Mouse (Mus musculus): ENCODE measurements around the gene Cep41.

The Cep41 gene

DNA sequence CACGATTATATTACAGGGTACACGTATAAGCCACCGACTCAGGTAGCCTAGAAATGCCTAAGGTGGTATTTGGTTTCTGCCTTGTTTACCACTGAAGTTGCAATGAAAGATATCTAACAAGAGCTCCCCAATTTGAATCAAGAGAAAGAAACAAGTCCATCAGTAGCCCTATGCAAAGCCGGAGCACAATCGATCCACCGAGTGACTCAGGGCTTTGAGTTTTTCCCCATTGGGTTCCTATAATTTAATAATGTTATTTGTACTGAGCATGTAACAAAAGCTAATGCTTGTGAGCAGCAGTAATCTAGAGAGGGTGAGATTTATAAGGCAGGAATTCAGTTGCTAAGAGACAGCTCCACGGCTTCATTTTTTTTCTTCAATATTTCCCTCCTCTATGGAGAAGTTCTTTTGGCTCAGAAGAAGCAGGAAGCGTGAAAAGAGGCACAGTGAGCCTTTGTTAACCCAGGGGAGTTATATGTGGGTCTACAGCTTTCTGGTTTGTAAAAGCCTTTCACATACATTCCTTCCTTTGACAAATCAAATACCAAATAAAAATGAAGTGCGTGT is 18.8 kb downstream of the Cep41 start:
- no peak for DNase-seq (ENCODE audit: low spot score in 2 of 2)

DNA sequence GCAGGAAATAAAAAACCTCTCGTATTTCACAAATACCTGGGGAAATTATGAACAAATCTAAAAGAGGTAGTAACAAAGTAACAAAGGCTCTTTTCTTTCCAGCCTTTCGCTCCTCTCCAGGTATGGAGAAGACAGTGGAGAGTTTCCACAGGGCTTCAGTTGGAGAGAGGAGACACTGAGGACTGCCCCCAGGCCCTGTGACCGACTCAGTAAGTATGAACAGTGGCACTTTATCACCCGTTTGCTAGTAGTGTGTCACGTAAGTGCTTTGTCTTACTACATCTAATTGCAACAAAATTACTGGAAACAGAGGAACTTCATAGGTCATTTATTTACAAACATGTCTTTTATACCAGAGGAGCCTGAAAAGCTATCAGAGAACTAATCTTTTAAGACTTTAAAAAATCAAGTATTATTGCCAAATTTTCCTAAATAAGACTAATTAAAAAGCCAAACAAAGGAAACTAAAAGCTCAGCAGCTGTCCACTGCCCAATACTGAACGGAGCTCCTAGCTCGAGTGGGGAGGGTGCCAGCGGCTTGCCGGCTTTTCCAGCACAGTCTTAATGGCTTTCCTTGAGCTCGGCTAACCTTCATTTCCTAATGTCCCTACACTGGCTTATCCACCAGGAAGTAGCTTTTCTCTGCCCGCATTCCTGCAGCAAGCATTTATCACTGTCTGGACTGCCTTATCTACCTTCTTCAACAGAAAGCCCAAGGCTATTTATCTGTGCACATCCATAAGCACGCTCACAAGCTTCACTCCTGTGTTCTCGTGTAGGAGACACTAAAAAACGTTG is 19.6 kb downstream of the Cep41 start:
- no peak for DNase-seq (ENCODE audit: low spot score in 2 of 2)

DNA sequence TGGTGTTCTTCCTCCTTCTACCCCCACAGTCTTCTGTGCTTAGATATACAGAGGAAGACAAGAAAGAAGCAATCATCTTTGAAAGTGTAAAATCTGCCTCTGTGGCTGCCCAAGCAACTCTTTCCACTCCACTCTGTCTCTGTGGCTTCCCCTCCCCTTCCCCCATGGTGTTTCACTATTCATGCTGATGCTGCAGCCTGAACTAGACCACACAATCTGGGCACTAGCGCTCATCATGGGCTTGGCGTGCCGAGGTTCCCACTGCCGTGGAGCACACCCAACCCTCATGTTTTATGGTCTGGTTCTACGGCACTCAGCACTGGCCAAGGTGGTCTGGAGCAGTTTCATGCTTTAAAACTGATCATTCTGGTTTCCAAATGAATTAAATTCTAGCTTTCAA is 21.9 kb downstream of the Cep41 start:
- no peak for DNase-seq (ENCODE audit: low spot score in 2 of 2)

DNA sequence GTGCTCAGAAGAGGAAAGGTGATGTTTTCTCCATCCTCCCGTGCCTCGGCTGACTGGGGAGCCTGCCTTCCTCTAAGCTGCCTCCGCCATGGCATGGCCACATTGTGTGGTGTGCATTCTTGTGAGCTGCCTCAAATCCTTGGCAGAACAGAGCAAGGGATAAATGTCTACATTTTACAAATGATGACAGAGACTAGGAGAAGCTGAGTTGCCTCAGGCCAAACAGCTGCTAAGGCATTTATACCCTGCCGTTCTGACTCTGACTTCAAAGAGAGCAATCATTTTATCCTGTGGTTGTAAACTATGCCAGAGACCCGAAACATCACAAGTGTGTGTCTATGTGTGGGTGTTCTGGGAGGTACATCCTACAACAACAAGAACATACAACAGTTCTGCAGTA is 26.0 kb downstream of the Cep41 start:
- DNase-seq (ENCODE audit: low spot score in 2 of 2): no peak

DNA sequence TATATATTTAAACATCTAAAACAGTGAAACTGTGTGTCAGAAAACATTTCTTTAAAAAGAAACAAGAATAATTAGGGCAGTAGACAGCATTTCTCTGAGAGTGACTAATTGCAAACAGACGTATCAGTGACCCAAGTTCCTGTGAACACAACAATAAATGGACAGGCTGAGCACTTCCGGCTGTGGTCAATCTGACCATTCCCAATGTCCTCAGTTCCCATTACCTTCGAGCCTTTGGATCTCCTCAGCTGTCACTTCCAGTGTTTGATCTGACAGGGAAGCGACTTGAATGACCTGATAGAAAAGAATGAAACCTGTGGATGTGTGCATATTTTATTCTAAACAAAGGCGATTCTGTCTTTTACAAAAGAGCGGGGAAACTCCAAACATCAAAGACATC is 27.5 kb downstream of the Cep41 start:
- no peak for DNase-seq (ENCODE audit: low spot score in 2 of 2)

DNA sequence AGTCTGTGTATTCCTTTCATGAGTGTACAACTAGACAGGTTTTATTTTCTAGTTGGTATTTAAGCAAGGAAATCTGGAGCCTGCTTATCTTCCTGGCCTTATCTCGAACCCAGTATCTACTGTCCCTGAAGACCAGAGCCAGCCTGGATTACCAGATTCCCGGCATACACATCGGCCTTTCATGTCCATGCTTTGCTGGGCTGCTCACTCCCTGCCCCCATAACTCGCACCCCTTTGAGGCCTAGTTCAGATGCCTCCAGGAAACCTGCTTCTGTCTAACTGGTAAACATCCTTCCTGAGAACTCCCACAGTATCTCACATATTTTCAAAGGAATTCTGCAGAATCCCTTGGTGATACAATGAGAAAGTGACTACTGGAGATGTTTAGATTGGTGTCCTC is 28.3 kb downstream of the Cep41 start:
- DNase-seq (ENCODE audit: low spot score in 2 of 2): no peak

DNA sequence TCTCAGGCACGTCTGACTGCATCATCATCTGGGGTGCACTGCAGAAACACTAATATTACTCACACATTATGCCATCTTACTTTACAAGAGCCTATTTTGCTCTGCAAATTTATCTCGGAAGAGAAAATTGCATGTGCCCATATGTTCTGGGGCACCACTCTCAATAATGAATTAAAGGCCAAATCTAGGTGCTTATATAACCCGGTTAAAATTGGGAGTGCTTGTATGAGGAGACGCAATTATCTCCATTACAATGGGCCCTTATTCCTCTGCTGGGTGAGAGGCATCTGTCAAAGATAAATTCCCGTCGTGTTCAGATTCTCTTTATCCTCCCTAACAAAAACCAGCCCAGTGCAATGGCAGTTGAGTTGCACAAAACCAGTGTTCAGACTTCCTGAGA is 28.8 kb downstream of the Cep41 start:
- no peak for DNase-seq (ENCODE audit: low spot score in 2 of 2)

DNA sequence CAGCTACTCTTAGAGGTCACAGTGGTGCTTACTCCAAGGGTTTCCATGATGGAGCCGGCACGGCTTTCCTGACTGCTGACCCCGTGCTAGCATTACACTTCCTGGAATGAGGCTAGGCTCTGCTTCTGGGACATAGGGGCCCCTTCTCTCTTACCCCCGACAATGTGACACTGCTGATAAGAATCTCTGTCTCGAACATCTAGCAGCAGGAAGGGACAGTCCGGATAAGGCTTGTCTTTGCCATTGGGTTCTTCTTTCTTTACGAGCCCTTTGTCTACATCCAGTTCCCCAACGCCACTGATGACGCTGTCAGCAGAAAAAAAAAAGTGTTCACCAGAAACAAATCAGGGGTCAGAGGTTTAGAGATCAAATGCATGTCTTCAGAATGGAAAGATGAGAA is 34.9 kb downstream of the Cep41 start:
- DNase-seq (ENCODE audit: low spot score in 2 of 2): no peak

DNA sequence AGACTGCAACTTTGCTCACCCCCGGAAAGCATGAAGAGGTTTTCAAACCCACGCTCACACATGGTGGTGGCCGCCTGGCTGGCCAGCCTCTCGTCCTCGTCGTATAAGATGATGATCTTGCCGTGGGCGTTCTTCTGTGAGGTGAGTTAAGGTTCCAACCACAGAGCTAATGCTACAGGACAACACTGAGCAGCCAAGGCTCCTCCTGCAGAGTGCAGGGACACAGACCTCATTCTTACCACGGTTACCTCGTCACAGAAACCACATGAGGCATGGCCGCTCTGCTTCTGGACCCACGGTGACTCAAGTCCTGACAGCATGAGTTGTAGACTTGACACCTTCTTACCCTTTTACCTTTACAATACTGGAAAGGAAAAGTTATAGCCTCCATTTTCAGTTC is 36.3 kb downstream of the Cep41 start:
- peak in 1 of 2 experiments; percentile 4 for DNase-seq (ENCODE audit: low spot score in 2 of 2)

DNA sequence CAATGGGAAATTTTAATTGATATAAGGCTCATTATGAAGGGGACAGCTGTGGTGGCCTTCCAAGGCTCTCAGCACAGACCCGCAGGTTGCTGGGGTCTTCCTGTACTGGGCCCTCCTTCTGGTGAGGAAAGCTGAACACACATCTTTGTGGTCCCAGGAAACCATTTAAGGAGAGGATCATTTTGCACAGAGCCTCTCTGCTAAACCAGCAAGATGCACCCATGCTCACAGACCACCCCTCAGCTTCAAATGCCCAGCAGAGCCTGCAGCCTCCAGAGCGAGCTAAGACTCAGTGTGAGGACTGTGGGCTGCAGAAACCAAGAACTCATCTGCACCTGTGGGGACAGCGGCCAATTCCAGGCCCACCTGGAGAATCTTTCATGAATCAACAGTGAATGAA is 38.6 kb downstream of the Cep41 start:
- DNase-seq (ENCODE audit: low spot score in 2 of 2): no peak

DNA sequence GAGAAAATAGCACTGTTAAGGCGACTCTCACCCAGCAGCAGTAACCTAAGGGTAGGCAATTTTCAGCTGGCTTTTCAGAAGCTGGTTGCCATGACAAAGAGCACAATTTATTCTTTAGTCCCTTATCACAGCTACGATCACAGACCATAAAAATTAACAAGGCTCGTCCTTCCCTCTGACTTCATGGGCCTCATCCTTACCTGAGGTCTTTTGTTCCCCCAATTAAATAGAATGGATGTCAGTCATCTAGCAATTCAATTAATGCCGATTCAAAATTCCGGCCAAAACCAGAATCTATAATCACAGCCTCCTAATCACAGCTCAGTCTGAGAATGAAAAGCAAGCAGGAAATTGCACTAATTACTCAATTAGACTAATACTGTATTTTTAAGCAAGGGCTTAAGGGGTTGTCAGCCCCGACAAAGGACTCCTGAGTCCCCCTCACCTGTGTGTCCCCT is 39.1 kb downstream of the Cep41 start:
- DNase-seq (ENCODE audit: low spot score in 2 of 2): no peak

DNA sequence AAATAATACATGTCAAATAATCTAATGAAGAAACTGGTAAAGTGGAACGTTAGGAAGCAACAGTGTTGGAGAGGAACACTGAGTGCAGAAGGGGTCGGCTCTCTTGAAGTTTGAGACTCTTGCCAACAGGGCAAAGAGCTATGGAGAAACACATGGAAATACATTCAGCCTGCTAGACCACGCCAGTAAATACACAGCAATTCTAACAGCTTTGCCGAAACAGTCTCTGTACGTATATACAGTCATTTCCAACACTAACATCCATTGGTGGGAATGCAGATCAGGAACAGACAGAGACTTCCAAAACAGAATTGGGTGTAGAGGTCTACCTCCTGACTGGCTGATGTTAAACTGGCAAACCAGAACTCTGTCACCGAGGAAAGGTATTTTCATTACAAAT is 40.0 kb downstream of the Cep41 start:
- DNase-seq (ENCODE audit: low spot score in 2 of 2): no peak

DNA sequence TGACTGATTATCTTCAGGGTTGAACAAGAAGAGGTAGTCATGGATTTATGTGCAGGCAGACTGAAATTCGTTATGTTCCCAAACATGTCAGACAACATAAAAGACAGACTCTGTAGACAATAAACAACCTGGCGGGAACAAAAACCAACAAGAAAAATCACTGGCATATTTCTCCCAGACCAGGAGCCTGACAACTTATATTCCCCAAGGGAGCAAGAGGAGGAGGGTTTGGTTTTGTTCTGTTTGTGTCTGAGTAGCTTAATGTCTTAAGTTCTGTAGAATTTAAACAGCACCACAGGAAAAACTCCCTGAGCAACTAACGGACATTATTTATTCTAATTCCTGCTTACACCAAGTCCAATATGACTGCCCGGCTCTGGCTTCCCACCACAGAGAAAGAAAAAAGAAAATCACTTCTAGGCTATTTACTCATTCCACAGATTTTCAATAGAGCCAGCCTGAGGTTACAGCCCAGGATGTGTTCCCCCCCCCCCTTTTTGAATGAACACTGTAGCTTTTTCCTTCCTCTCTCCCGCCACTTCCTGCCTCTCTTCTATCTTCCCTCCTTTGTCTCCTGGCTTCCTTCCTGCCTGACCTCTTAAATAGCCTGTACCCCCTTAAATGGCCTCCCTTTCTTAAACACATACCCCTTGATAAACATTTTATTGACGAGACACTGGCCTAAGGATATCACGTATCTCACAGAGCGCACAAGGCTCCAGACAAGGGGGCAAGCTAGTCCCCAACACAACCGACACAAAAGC is 40.9 kb downstream of the Cep41 start:
- DNase-seq (ENCODE audit: low spot score in 2 of 2): no peak

DNA sequence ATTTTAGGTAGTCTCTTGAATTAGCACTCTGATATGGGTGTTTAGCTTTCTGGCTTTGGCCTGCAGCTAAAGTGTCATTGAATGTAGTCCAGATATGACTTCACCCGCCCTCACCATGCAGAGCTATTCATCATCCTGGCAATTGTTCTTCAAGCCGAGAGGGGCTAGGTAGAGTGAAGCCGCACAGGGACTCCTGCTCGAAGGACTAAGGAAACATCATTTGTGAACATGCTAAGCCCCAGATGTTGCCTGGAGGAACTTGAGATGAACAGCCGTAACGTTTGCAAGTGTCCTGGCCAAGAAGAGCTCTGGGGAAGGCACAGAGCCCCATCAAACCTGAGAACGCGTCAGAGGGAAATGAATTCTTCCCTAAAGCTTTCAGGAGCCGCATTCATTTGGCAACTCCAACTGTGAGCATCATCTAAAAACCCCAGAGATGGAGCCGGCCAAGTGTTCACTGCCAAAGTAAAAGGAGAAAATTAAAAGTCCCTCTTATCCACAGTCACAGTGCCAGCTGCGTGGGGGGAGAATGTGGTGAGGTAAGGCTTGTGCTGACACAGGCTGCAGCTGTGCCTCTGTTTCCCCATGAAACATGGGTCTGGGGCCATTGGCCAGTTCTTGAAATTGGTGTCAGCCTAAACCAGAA is 43.8 kb downstream of the Cep41 start:
- peak in 1 of 2 experiments; percentile 62 for DNase-seq (ENCODE audit: low spot score in 2 of 2)

DNA sequence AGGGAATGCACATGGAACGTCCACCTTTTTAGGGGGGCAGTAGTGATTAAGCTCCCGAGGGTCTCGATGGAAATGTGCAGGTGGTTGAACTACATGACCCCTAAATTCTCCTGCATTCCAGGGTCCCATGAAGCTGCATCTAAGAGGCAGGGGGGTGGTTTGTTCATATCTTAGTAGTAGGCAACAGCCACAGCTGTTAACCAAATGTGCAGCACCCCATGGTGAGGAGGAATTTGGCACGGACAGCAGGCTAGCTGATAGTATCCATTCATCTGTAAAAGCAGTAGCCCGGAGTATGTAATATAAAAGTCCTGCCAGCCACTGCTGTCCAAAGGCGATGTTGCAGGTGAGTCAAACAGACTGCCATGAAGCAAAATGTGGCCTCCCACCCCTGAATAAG is 48.2 kb downstream of the Cep41 start:
- no peak for DNase-seq (ENCODE audit: low spot score in 2 of 2)

DNA sequence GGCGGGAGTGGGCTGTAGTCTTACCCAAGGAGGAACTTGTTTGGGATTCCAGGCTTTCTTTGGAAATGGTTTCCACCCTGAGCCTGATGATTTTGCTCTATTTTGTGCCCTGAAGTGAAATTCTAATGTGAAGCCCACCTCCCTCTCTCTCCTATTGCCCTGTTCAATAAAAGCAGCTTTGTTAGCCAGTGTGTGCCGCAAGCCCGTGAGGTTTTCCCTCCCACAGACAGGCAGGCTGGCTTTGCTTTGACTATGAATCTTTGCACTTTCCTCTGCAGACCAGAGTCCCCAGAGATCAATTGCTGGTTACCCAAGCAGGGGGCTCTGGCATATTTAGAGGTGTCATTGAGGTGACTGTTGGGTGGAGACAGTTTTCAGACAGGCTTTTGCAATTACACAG is 49.1 kb downstream of the Cep41 start:
- DNase-seq (ENCODE audit: low spot score in 2 of 2): no peak

DNA sequence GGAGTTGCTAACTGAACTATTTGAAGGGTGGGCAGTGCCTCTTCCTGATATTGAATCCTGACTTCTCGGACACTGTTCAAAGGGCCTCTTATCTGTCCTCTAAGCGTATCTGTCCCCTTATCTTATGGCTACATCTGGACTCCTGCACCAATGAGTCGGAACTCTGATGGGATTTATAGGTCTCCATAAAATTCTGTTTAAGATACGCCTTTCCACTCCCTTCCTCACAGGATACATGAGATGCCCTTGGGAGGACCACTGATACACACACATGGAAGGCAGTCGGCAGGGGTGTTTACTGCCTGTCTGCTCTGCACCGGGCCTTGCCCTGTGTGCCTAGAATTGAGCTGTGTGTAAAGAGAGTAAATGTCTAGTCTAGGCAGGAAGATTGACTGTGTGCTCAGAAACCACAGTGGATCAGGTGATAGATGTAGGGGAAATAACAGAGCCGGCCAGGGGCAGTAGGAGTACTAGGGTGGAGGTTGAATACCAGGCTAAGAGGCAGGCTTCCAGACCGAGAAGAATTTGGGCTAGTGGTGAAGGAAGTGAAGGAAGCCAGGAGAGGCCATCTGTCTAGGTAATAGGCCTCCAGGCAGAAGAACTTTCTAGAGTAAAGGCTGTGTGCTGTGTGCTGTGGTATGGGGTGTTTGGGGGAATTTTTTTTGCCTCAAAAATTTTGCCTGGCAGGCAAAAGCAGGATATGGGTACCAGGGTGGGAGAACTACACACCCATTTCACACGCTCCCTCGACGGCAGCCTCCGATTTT is 49.7 kb downstream of the Cep41 start:
- no peak for DNase-seq (ENCODE audit: low spot score in 2 of 2)

DNA sequence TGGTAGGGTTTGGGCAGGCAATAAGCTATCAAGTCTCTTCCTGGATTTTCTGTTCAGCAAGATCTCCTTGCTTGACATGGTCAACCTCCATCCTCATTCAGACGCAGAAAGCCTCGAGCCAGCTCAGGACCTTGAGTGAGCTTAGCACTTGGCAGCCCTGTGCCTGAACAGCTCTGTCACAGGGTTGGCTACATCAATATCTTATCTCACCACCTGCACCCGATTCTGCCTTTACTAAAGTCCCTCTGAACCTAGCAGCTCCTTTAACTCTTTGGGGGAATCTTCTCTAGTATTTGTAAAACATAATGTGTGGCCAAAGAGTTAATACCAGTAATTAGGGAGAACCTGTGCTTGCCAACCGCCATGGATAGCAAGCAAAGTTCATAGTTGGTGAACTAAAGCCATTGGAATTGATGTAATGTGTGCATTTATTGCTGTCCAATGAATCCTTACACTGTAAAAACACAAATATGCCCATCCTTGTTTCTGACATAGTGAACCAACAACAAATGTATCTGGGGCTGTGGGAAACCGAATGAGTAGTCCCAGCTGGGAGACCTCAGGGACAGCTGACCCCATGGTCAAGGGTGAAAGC is 54.8 kb downstream of the Cep41 start, which contains the start of gene Cpa1:
Cpa1 (plus strand) TSS at position 545 of the 595 bp plus-strand sequence.
- DNase-seq (ENCODE audit: low spot score in 2 of 2): no peak

DNA sequence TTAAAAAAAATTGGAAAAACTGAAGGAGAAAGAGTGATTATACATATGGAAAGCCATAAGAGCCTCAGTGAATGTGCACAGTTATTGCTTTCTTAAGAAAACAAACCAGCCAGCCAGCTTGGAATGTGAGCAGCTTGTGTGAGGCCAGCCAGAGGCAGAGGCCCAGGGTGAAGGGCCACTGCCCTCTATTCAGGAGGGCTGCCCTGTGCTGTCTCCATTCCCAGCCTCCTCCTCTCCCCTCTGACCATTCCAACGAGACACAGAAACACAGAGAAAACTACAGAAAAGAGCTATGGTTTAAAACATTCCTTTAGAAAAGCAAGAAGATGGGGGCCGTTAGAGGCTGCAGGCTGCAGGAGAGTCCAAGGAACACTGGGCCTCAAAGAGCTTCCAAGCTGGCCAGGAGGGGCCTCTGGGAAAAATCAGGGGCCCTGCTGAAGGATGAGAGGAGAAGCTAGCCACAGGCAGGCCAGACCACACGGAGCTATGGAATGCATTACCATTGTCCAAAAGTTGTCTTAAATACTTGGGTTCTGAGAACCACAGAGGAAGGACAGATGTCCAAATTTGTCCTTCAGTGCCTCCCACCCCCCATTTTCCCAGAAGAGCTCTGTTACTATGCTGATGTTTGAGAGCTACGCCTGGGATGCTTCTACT is 57.2 kb downstream of the Cep41 start:
- DNase-seq (ENCODE audit: low spot score in 2 of 2): no peak

DNA sequence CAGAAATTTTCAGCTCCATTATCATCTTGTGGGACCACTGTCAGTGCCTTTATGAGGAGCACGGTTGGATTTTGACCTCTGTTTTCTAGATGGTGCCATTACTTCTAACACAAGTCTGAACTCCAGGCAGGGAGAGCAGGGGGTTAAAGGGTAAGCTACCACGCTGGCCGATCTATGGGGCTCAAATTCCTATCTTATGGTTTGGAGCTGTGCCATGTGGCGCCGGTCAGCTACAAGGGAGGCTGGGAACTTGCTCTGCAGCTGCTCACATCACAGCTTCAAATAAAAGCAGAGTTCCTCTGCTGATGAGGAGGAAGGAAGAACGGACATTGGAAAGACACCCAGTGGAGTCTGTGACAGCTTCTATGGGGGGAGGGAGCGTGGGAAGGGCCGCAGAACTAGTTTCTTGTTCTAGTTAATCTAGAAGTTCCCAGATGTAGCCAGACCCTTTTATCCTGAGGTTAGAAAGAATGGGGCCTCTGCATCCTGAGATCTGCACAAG is 58.1 kb downstream of the Cep41 start:
- no peak for DNase-seq (ENCODE audit: low spot score in 2 of 2)

Data from left cerebral cortex, adult 9 months (tissue).